Mouse (Mus musculus): Measurements from ENCODE around the gene Cela1.

DNA sequence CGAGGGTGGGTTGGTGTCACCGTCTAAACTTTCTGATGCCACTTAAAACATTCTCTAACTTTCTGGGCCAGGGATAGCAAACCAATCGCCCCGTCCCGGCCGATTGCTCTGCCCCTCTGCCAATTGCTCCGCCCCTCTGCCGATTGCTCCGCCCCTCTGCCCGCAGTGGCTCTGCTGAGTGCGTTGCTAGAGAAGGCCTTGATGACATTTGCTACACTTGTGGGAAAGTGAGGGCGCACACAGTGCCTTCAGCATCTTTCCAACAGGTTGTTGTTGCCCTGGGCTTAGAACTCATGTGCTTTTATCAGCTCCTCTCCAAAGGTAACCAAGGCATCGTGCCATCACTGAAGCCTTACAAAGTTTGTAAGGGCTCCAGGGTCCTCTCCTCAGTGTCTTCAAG, 2.5 kb downstream of the Cela1 start:
- no peak for TF ChIP-seq CTCF (IDR thresholded peaks at IDR 0.05; ENCODE audit: borderline replicate concordance, insufficient read depth, low read depth, low read length)
- no peak for TF ChIP-seq POLR2A (IDR thresholded peaks at IDR 0.05; ENCODE audit: borderline replicate concordance, insufficient read depth, low read length)

Data from cerebellum, adult 2 months (tissue).